Mouse (Mus musculus) ES-Bruce4 (cell line): ENCODE measurements around the gene Olfr571. TPM values are rescaled to one million over a fixed set of nuclear protein-coding genes. Genes with fewer than 3 reads are reported as not detected.

Experiments used
- H3K27ac ChIP-seq: 2 replicates; pipeline ENCODE4 v1.5.1; 2012; ENCODE audit warnings: low read length, inconsistent platforms; ENCODE audit not compliant: insufficient read depth
- H3K27me3 ChIP-seq: 2 replicates; pipeline ENCODE4 v1.6.1; 2012; ENCODE audit warnings: mild to moderate bottlenecking, low read length, inconsistent platforms; ENCODE audit not compliant: control insufficient read depth, poor library complexity, insufficient read depth, severe bottlenecking
- H3K36me3 ChIP-seq: 2 replicates; pipeline ENCODE4 v1.6.1; 2012; ENCODE audit warnings: inconsistent platforms, mild to moderate bottlenecking, low read length, moderate library complexity; ENCODE audit not compliant: control insufficient read depth, poor library complexity, insufficient read depth, severe bottlenecking
- H3K4me1 ChIP-seq: one replicate; pipeline ENCODE4 v1.8.1; 2011; ENCODE audit warnings: low read length; ENCODE audit not compliant: control insufficient read depth, insufficient read depth
- H3K4me3 ChIP-seq: 2 replicates; pipeline ENCODE4 v1.5.1; 2011; ENCODE audit warnings: low read depth, mild to moderate bottlenecking, low read length
- H3K9ac ChIP-seq: 2 replicates; pipeline ENCODE4 v1.6.1; 2012; ENCODE audit warnings: low read depth, mild to moderate bottlenecking, inconsistent platforms; ENCODE audit not compliant: poor library complexity, severe bottlenecking
- H3K9me3 ChIP-seq: replicated peaks from 2 replicates; pipeline ENCODE4 v1.6.1; 2012; ENCODE audit warnings: mild to moderate bottlenecking, low read length, inconsistent platforms; ENCODE audit not compliant: control insufficient read depth, poor library complexity, insufficient read depth, severe bottlenecking
- CTCF ChIP-seq: IDR thresholded peaks from one replicate; pipeline ENCODE4 v1.8.1; 2011; ENCODE audit warnings: low read depth, low read length
- EP300 ChIP-seq: IDR thresholded peaks from 2 replicates; pipeline ENCODE4 v1.6.1; 2011; ENCODE audit warnings: low read depth, low read length; ENCODE audit not compliant: insufficient read depth
- POLR2A ChIP-seq: IDR thresholded peaks from one replicate; pipeline ENCODE4 v1.8.1; 2011; ENCODE audit warnings: low read length; ENCODE audit not compliant: insufficient read depth
- polyA plus RNA-seq: library from polyadenylated mRNA; stranded (reverse); fragments of >200 nt; gene quantifications from 2 replicates; pipeline ENCODE4 v1.2.4, GENCODE M21; 2011; ENCODE audit warnings: low read depth; ENCODE audit not compliant: missing spikeins, insufficient read depth, insufficient read length

Gene Olfr571
- 0.33 and 0.39 TPM in 2 replicates for polyA plus RNA-seq

GRCm38 (mm10) chr7:102917032-102917875, at the start of gene Olfr571:
Gene Olfr571 (minus strand): TSS chr7:102917536.
- TF ChIP-seq CTCF (no peak), EP300 (no peak), POLR2A (no peak)
- Histone ChIP-seq H3K9ac (no peak within 1 kb of the TSS), H3K4me1 (no peaks in the 10 kb centered on the region), H3K27ac (no peak within 1 kb of the TSS), H3K36me3 (no peaks in the 10 kb centered on the region), H3K9me3 (no peaks in the 10 kb centered on the region), H3K27me3 (no peaks in the 10 kb centered on the region), H3K4me3 (no peak within 1 kb of the TSS)

- no peaks in the 10 kb centered on the region for H3K4me1 ChIP-seq
- no peak within 1 kb of the TSS for H3K27ac ChIP-seq
- TF ChIP-seq POLR2A (no peak), CTCF (no peak)
Observed at GRCm38 (mm10) chr7:102962360-102962759, 45.0 kb upstream of the Olfr571 start, which contains the start of gene Olfr576. Gene Olfr576 (plus strand): TSS chr7:102962660.

GRCm38 (mm10) chr7:102958593-102958992, 41.3 kb upstream of the Olfr571 start, which contains the start of gene Olfr575:
Gene Olfr575 (minus strand): TSS chr7:102958775.
- Histone ChIP-seq H3K27me3 (no peaks in the 10 kb centered on the region), H3K9me3 (no peaks in the 10 kb centered on the region), H3K4me1 (no peaks in the 10 kb centered on the region), H3K4me3 (no peak within 1 kb of the TSS), H3K27ac (no peak within 1 kb of the TSS), H3K36me3 (no peaks in the 10 kb centered on the region), H3K9ac (no peak within 1 kb of the TSS)
- TF ChIP-seq EP300 = no peak
- TF ChIP-seq CTCF = no peak
- no peak for TF ChIP-seq POLR2A

More at GRCm38 (mm10) chr7:102962360-102962759, 45.0 kb upstream of the Olfr571 start, which contains the start of gene Olfr576:
- Histone ChIP-seq H3K9me3 (no peaks in the 10 kb centered on the region), H3K27me3 (peaks cover 2% of the 10 kb centered on the region; the same call in 1 of the 2 replicates), H3K36me3 (no peaks in the 10 kb centered on the region), H3K4me3 (no peak within 1 kb of the TSS), H3K9ac (no peak within 1 kb of the TSS)

GRCm38 (mm10) chr7:102958137-102958536, 40.8 kb upstream of the Olfr571 start:
- no peak overlapping the region for H3K27ac ChIP-seq
- no peak overlapping the region for H3K4me3 ChIP-seq
- TF ChIP-seq CTCF (no peak), EP300 (no peak), POLR2A (no peak)
- no peaks in the 10 kb centered on the region for H3K36me3 ChIP-seq
- H3K9me3 ChIP-seq = no peaks in the 10 kb centered on the region
- H3K9ac ChIP-seq = no peak overlapping the region
- H3K27me3 ChIP-seq = no peaks in the 10 kb centered on the region
- H3K4me1 ChIP-seq = no peaks in the 10 kb centered on the region

GRCm38 (mm10) chr7:102950732-102951131, 33.4 kb upstream of the Olfr571 start:
- Histone ChIP-seq H3K4me3 (no peak overlapping the region), H3K27ac (no peak overlapping the region), H3K9me3 (no peaks in the 10 kb centered on the region), H3K36me3 (no peaks in the 10 kb centered on the region), H3K9ac (no peak overlapping the region), H3K27me3 (no peaks in the 10 kb centered on the region), H3K4me1 (no peaks in the 10 kb centered on the region)
- no peak for TF ChIP-seq POLR2A
- TF ChIP-seq CTCF = no peak
- no peak for TF ChIP-seq EP300

- no peak within 1 kb of the TSS for H3K4me3 ChIP-seq
- H3K36me3 ChIP-seq = no peaks in the 10 kb centered on the region
- H3K27ac ChIP-seq = no peak within 1 kb of the TSS
- no peaks in the 10 kb centered on the region for H3K9me3 ChIP-seq
- TF ChIP-seq EP300 (no peak), CTCF (no peak), POLR2A (no peak)
- H3K9ac ChIP-seq = no peak within 1 kb of the TSS
- no peaks in the 10 kb centered on the region for H3K4me1 ChIP-seq
- no peaks in the 10 kb centered on the region for H3K27me3 ChIP-seq
Observed at GRCm38 (mm10) chr7:102948167-102948566, 30.8 kb upstream of the Olfr571 start, which contains the start of gene Olfr574. Gene Olfr574 (plus strand): TSS chr7:102948467.
